Mouse (Mus musculus): ENCODE results near the gene Rhd. TPM values are rescaled to one million over a fixed set of nuclear protein-coding genes. Genes with fewer than 3 reads are reported as not detected.

The Rhd gene
- polyA plus RNA-seq (2012; rRNA removed): 1.6 and 2.3 TPM in 2 replicates

DNA sequence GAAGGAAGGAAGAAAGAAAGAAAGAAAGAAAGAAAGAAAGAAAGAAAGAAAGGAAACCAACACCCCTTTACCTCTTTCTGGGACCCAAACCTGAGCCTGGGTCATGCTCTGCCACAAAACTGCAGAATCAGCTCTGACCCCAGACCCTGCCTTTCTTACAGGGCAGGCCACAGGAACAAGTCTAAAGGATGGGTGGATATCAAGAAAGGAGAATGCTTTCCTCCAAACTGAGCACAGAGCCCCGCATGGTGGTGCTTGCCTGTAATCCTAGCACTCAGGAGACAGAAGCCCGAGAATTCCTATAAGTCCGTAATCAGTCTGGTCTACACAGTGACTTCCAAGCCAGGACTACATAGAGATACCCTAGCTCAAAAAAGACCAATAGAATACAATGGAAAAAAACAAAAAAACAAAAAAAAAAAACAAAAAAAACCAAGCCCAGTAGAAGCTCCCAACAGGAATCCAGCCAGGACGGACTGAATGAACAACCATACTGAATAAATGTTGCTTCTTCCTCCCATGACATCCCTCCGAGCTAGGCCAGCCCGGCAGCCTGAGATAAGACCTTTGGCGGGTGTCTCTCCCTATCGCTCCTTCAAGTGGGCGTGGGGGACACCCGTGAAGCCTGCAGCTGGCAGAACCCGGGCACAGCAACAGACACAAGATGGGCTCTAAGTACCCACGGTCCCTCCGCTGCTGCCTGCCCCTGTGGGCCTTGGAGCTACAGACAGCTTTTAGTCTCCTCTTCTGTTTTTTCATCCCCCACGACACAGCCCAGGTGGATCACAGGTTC lies at the start of gene Rhd:
Gene Rhd (plus strand): TSS at position 600 of the 793 bp plus-strand sequence.

GRCm38 (mm10) chr4:134853259-134853636 lies 11.1 kb upstream of the Rhd start, which contains the start of gene Maco1:
TSS of gene Maco1 (minus strand) at chr4:134853345.

GRCm38 (mm10) chr4:134914864-134915209 lies 50.5 kb downstream of the Rhd start, which contains the start of gene Tmem50a:
TSS of gene Tmem50a (minus strand) at chr4:134915024.

GRCm38 (mm10) chr4:134923258-134924018 lies 59.1 kb downstream of the Rhd start, which contains the start of gene Rsrp1:
TSS of gene Rsrp1 (plus strand) at chr4:134923592.

GRCm38 (mm10) chr4:134930684-134931481 lies 66.5 kb downstream of the Rhd start, which contains the start of gene Syf2:
TSS of gene Syf2 (plus strand) at chr4:134930898.

Other genes with a start within 250 kb of the Rhd start
- 7.0 and 9.6 TPM in 2 replicates for gene Man1c1, start 160.2 kb upstream of the Rhd start, polyA plus RNA-seq (2012; rRNA removed)
- 17.3 and 17.9 TPM in 2 replicates for gene Ldlrap1, start 96.5 kb upstream of the Rhd start, polyA plus RNA-seq (2012; rRNA removed)
- gene Maco1, start 11.2 kb upstream of the Rhd start, polyA plus RNA-seq (2012; rRNA removed): 17.7 and 18.3 TPM in 2 replicates
- 88.8 and 104 TPM in 2 replicates for gene Tmem50a, start 50.5 kb downstream of the Rhd start, polyA plus RNA-seq (2012; rRNA removed)
- 1,545 and 2,628 TPM in 2 replicates for gene Rsrp1, start 59.1 kb downstream of the Rhd start, polyA plus RNA-seq (2012; rRNA removed)
- 9.5 and 11.2 TPM in 2 replicates for gene Syf2, start 66.4 kb downstream of the Rhd start, polyA plus RNA-seq (2012; rRNA removed)